Mouse (Mus musculus): ENCODE data around the gene Tdrd9. TPM values are rescaled to one million over a fixed set of nuclear protein-coding genes. Genes with fewer than 3 reads are reported as not detected.

Tdrd9 gene
- total and polyA plus RNA-seq, 2 experiments from 2014 or later: 0.23 to 0.29 TPM

DNA sequence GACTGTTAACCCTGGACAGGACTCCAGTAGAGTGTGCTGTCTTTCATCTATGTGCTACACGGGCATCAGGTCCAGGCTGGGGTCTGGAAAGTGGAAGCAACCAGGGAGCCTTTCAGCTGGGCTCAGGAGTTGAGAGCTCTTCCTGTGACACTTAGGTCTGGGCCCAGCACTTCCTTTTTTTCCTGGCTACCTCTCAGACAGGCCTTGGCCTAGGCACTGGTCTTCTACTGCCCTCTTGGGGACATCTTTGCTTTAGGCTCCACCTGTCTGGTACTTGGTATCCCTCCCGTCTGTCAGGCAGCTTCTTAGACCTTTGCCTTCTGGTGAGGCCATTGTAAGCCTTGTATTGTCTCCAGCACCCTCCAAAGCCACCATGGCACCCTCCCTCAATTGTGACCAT, 24.6 kb upstream of the Tdrd9 start:
- Histone ChIP-seq H3K27ac (ENCODE audit: low read depth, low read length) (no peak overlapping the region), H3K9me3 (ENCODE audit: low read length) (no peaks in the 10 kb centered on the region), H3K27me3 (ENCODE audit: insufficient read depth, low read length) (no peaks in the 10 kb centered on the region), H3K4me2 (ENCODE audit: low read depth) (no peak overlapping the region), H3K4me1 (ENCODE audit: insufficient read depth) (no peaks in the 10 kb centered on the region), H3K9ac (no peak overlapping the region), H3K36me3 (ENCODE audit: insufficient read depth) (no peaks in the 10 kb centered on the region), H3K4me3 (ENCODE audit: low read depth, low read length) (no peak overlapping the region)
- peak; percentile 40; the same call in 1 of the 2 replicates for ATAC-seq
- 66% methylated on average over 2 of the region's 2 CpGs for WGBS
- no peak for DNase-seq
- peak; percentile 57 for TF ChIP-seq CTCF (IDR thresholded peaks at IDR 0.05; ENCODE audit: low read depth)

DNA sequence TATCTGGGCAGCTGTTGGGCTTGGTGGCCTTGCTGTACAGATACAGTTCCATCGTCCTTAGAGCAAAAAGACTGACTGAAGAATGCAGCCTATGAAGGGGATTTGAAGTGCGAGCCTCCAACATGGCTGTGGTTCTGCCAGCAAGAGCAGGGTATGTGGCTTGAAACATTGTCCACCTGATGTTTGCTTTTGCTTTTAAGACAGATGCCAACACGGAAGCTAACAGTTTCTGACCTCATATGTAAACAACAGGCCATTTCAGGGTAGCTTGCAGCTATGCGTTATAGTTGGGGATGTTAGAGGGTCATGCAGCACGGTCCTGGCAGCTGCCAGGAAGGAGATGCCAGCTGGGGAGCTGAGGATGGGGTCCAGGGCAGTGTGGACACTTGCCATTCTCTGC, 20.9 kb upstream of the Tdrd9 start:
- Histone ChIP-seq H3K4me3 (ENCODE audit: low read depth, low read length) (no peak overlapping the region), H3K9ac (no peak overlapping the region), H3K36me3 (ENCODE audit: insufficient read depth) (no peaks in the 10 kb centered on the region), H3K27me3 (ENCODE audit: insufficient read depth, low read length) (no peaks in the 10 kb centered on the region), H3K4me1 (ENCODE audit: insufficient read depth) (no peaks in the 10 kb centered on the region), H3K9me3 (ENCODE audit: low read length) (no peaks in the 10 kb centered on the region), H3K27ac (ENCODE audit: low read depth, low read length) (no peak overlapping the region), H3K4me2 (ENCODE audit: low read depth) (no peak overlapping the region)
- TF ChIP-seq CTCF (IDR thresholded peaks at IDR 0.05; ENCODE audit: low read depth): no peak
- ATAC-seq: no peak
- WGBS: 81% methylated on average over 5 of the region's 5 CpGs
- no peak for DNase-seq

DNA sequence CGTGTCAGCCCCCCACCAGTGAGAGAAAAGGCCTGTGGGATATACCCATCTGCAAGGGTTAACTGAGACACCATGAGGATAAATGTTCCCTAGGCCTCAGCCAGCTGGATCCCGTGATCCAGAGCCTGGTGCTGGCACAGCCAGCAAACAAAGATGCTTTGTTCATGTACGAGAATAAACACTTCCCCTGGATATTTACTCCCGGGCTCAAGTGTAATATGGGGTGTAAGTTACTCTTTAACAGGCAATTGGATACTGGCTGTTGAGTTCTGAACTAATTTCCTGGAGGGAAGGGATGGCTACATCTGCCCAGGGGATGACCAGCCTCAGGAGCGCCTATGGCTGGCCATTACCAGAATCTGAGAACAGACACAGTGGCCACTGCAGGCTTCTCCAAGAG, 19.7 kb upstream of the Tdrd9 start:
- H3K4me2 ChIP-seq (ENCODE audit: low read depth): no peak overlapping the region
- no peak overlapping the region for H3K4me3 ChIP-seq (ENCODE audit: low read depth, low read length)
- H3K27ac ChIP-seq (ENCODE audit: low read depth, low read length): no peak overlapping the region
- no peak for TF ChIP-seq CTCF (IDR thresholded peaks at IDR 0.05; ENCODE audit: low read depth)
- WGBS: 32% methylated on average over 5 of the region's 5 CpGs
- DNase-seq: no peak
- no peaks in the 10 kb centered on the region for H3K27me3 ChIP-seq (ENCODE audit: insufficient read depth, low read length)
- no peaks in the 10 kb centered on the region for H3K9me3 ChIP-seq (ENCODE audit: low read length)
- ATAC-seq: no peak
- H3K9ac ChIP-seq: no peak overlapping the region
- H3K4me1 ChIP-seq (ENCODE audit: insufficient read depth): no peaks in the 10 kb centered on the region
- no peaks in the 10 kb centered on the region for H3K36me3 ChIP-seq (ENCODE audit: insufficient read depth)

DNA sequence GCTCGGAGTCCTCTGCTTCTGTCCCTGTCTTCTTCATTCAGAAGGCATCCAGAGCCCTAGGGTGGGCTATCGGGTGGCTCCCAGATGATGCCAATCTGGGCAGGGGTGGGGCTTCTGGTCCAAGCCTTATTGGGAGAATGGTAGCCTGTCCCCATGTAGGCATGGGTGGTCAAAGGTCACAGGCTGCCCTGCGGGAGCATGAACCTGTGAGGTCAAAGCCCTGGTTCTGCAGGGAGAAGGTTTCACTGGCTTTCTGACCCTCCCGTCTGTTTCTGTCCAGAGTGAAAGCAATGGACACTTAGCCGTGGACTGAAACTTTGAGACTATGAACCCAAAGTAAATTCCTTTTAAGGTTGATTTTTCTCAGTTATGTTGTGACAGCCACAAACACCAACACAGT, 15.2 kb upstream of the Tdrd9 start:
- Histone ChIP-seq H3K4me3 (ENCODE audit: low read depth, low read length) (no peak overlapping the region), H3K4me1 (ENCODE audit: insufficient read depth) (no peaks in the 10 kb centered on the region), H3K4me2 (ENCODE audit: low read depth) (no peak overlapping the region), H3K36me3 (ENCODE audit: insufficient read depth) (peaks cover 18% of the 10 kb centered on the region), H3K9ac (no peak overlapping the region), H3K9me3 (ENCODE audit: low read length) (no peaks in the 10 kb centered on the region), H3K27me3 (ENCODE audit: insufficient read depth, low read length) (no peaks in the 10 kb centered on the region), H3K27ac (ENCODE audit: low read depth, low read length) (no peak overlapping the region)
- 85% methylated on average over 5 of the region's 5 CpGs for WGBS
- TF ChIP-seq CTCF (IDR thresholded peaks at IDR 0.05; ENCODE audit: low read depth): no peak
- DNase-seq: no peak
- no peak for ATAC-seq

DNA sequence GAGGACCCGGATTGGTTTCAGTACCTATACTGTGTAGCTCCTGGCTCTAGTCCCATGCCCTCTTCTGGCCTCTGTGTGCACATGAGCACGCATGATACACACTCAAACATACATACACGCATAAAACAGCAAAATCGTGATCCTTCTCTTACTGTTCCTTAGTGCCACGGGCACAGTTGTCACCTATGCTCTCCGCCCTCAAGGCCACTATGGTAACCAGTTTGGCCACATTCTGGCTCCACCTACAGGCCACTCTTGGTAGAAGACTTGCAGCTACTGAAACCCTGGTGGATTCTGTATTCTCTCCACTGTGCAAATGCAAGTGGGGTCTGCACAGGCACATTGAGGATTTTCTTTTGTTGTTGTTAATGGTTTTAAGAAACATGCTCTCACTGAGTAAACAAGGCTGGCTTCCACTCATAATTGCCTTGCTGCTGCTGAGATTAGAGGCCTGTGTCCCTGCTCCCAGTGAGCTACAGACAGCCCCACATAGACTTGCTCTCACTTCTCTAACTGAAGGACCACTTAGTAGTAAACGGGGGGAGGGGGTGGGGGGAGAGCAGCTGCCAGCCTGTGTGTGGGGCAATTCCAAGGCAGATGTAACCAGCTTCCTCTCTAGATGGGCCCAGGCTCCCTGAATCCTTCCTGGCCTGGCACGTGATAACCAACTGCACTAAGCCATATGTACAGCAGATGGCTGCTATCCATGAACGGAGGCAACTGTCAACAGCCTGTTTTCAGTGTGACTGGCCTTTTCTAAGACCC, 13.1 kb upstream of the Tdrd9 start:
- ATAC-seq (peak; percentile 82), DNase-seq (peak; percentile 74)
- Histone ChIP-seq H3K4me1 (ENCODE audit: insufficient read depth) (no peaks in the 10 kb centered on the region), H3K4me2 (ENCODE audit: low read depth) (no peak overlapping the region), H3K27me3 (ENCODE audit: insufficient read depth, low read length) (no peaks in the 10 kb centered on the region), H3K4me3 (ENCODE audit: low read depth, low read length) (no peak overlapping the region), H3K36me3 (ENCODE audit: insufficient read depth) (peaks cover 37% of the 10 kb centered on the region), H3K27ac (ENCODE audit: low read depth, low read length) (no peak overlapping the region), H3K9me3 (ENCODE audit: low read length) (no peaks in the 10 kb centered on the region), H3K9ac (no peak overlapping the region)
- WGBS: 37% methylated on average over 9 of the region's 9 CpGs
- peak; percentile 81 for TF ChIP-seq CTCF (IDR thresholded peaks at IDR 0.05; ENCODE audit: low read depth)

GRCm38 (mm10) chr12:111963339-111963738, 8.0 kb upstream of the Tdrd9 start:
- DNase-seq: no peak
- Histone ChIP-seq H3K4me2 (ENCODE audit: low read depth) (no peak overlapping the region), H3K9me3 (ENCODE audit: low read length) (no peaks in the 10 kb centered on the region), H3K36me3 (ENCODE audit: insufficient read depth) (peaks cover 37% of the 10 kb centered on the region), H3K4me1 (ENCODE audit: insufficient read depth) (0 out of 2 replicates have a peak, but pooled peaks cover 9% of the 10 kb centered on the region), H3K27ac (ENCODE audit: low read depth, low read length) (no peak overlapping the region), H3K27me3 (ENCODE audit: insufficient read depth, low read length) (no peaks in the 10 kb centered on the region), H3K9ac (no peak overlapping the region), H3K4me3 (ENCODE audit: low read depth, low read length) (no peak overlapping the region)
- WGBS: 78% methylated on average over 5 of the region's 5 CpGs
- no peak for ATAC-seq
- TF ChIP-seq CTCF (IDR thresholded peaks at IDR 0.05; ENCODE audit: low read depth): no peak

DNA sequence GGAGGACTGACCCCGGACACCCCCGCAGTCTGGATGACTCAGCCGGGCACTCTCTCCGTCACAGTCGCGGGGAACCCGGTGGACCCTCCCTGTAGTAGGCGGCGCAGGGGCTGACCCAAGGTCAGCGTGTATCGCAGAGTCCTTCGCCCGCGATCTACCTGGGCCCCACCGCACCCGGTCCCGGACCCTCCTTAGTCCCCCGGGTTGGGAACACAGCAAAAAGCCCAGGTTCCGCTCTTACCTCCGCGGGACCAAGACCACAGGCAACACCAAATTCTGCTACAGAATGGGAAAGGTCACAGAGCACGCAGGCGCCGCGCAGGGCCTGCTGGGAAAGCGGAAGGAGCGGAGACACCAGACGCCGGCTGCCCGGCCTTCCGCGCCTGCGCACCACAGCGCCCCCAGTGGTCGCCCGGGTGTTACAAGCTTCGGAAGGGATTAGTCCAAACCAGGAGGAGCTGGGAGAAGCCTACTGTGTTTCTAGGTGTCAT, 4.6 kb upstream of the Tdrd9 start, which contains the start of gene Atp5mpl:
Gene Atp5mpl, minus strand, starts transcription at position 295 of the 491 bp plus-strand sequence.
- peak within 1 kb of the TSS; percentile 94 for H3K9ac ChIP-seq
- DNase-seq (peak; percentile 96), ATAC-seq (peak; percentile 96)
- no peaks in the 10 kb centered on the region for H3K27me3 ChIP-seq (ENCODE audit: insufficient read depth, low read length)
- peak within 1 kb of the TSS; percentile 72 for H3K4me2 ChIP-seq (ENCODE audit: low read depth)
- 1% methylated on average over 37 of the region's 37 CpGs for WGBS
- TF ChIP-seq CTCF (IDR thresholded peaks at IDR 0.05; ENCODE audit: low read depth): peak; percentile 96
- H3K4me1 ChIP-seq (ENCODE audit: insufficient read depth): 0 out of 2 replicates have a peak, but pooled peaks cover 9% of the 10 kb centered on the region
- peak within 1 kb of the TSS; percentile 89 for H3K4me3 ChIP-seq (ENCODE audit: low read depth, low read length)
- H3K9me3 ChIP-seq (ENCODE audit: low read length): no peaks in the 10 kb centered on the region
- peak within 1 kb of the TSS; percentile 79 for H3K27ac ChIP-seq (ENCODE audit: low read depth, low read length)
- peaks cover 13% of the 10 kb centered on the region for H3K36me3 ChIP-seq (ENCODE audit: insufficient read depth)
